Mouse (Mus musculus): ENCODE measurements at regions not wholly inside any gene's neighbourhood (a gene's known extent, or its start where the extent isn't known, plus 50 kb on each side); places are given as distances from the start of the nearest gene placed in this dataset. TPM values are rescaled to one million over a fixed set of nuclear protein-coding genes. Genes with fewer than 3 reads are reported as not detected.

GRCm38 (mm10) chr16:50673339-50673738 lies 82.4 kb upstream of the Ccdc54 start:
- no peak overlapping the region for H3K9ac ChIP-seq (ENCODE audit: low read length)
- H3K27ac ChIP-seq (ENCODE audit: low read depth, low read length), result no peak overlapping the region
- no peaks in the 10 kb centered on the region for H3K27me3 ChIP-seq (ENCODE audit: control insufficient read depth, insufficient read depth, low read length)
- no peak overlapping the region for H3K4me2 ChIP-seq (ENCODE audit: low read depth)
- no peaks in the 10 kb centered on the region for H3K9me3 ChIP-seq (ENCODE audit: control insufficient read depth, low read length)
- DNase-seq (ENCODE audit: low spot score), result no peak
- H3K4me3 ChIP-seq (ENCODE audit: low read depth, low read length), result no peak overlapping the region
- no peaks in the 10 kb centered on the region for H3K36me3 ChIP-seq (ENCODE audit: control insufficient read depth, insufficient read depth, low read length)
- no peak for ATAC-seq (ENCODE audit: insufficient read depth, low FRiP score, low TSS enrichment)
- H3K4me1 ChIP-seq (ENCODE audit: control insufficient read depth, insufficient read depth, low read length), result no peaks in the 10 kb centered on the region
- 88% methylated on average over 5 of the region's 5 CpGs for WGBS

DNA sequence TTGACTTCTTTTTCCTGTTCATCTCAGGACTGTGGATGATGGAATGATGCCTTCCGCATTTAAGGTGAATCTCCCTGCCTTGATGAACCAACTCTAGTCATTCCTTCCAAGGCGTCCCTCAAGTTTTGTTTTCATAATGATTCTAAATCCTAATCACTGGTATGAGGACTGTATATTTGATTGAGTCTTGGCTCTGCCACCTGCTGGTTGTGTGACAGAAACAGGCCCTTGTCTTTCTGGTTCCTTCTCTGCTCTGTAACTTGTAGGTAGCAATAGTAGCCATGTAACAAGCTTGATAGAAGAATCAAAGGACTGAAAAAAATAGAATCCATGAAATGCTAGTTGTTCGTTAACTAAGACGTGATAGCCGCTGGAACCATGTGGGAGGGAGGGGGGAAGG lies 81.8 kb upstream of the Ccdc54 start:
- Histone ChIP-seq H3K27me3 (ENCODE audit: control insufficient read depth, insufficient read depth, low read length) (no peaks in the 10 kb centered on the region), H3K27ac (ENCODE audit: low read depth, low read length) (no peak overlapping the region), H3K4me3 (ENCODE audit: low read depth, low read length) (no peak overlapping the region), H3K4me1 (ENCODE audit: control insufficient read depth, insufficient read depth, low read length) (no peaks in the 10 kb centered on the region), H3K4me2 (ENCODE audit: low read depth) (no peak overlapping the region), H3K9me3 (ENCODE audit: control insufficient read depth, low read length) (no peaks in the 10 kb centered on the region), H3K9ac (ENCODE audit: low read length) (no peak overlapping the region), H3K36me3 (ENCODE audit: control insufficient read depth, insufficient read depth, low read length) (no peaks in the 10 kb centered on the region)
- 88% methylated on average over 5 of the region's 5 CpGs for WGBS
- ATAC-seq (ENCODE audit: insufficient read depth, low FRiP score, low TSS enrichment) (no peak), DNase-seq (ENCODE audit: low spot score) (no peak)

DNA sequence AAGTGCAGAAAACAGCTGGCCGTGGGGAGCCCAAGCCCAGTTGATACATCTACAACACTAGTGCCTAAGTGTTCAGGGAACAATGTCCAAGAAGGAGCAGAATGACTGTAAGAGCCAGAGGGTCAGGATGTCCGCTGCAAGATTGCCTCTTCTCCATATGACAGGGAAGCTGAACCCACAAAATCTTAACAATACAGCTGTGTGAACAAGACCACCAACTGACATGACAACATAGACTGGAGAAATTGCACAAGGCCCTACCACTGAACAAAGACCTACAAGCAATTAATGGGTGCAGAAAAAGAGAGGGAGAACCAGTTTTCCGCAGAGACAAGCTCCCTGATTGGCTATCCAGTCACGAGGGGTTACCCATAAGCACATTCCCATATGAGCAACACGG lies 80.2 kb upstream of the Ccdc54 start:
- no peak overlapping the region for H3K27ac ChIP-seq (ENCODE audit: low read depth, low read length)
- DNase-seq (ENCODE audit: low spot score), result no peak
- H3K4me3 ChIP-seq (ENCODE audit: low read depth, low read length), result no peak overlapping the region
- H3K9me3 ChIP-seq (ENCODE audit: control insufficient read depth, low read length), result no peaks in the 10 kb centered on the region
- no peak overlapping the region for H3K9ac ChIP-seq (ENCODE audit: low read length)
- H3K27me3 ChIP-seq (ENCODE audit: control insufficient read depth, insufficient read depth, low read length), result no peaks in the 10 kb centered on the region
- H3K4me2 ChIP-seq (ENCODE audit: low read depth), result no peak overlapping the region
- H3K36me3 ChIP-seq (ENCODE audit: control insufficient read depth, insufficient read depth, low read length), result no peaks in the 10 kb centered on the region
- no peak for ATAC-seq (ENCODE audit: insufficient read depth, low FRiP score, low TSS enrichment)
- 87% methylated on average over 5 of the region's 5 CpGs for WGBS
- H3K4me1 ChIP-seq (ENCODE audit: control insufficient read depth, insufficient read depth, low read length), result no peaks in the 10 kb centered on the region

DNA sequence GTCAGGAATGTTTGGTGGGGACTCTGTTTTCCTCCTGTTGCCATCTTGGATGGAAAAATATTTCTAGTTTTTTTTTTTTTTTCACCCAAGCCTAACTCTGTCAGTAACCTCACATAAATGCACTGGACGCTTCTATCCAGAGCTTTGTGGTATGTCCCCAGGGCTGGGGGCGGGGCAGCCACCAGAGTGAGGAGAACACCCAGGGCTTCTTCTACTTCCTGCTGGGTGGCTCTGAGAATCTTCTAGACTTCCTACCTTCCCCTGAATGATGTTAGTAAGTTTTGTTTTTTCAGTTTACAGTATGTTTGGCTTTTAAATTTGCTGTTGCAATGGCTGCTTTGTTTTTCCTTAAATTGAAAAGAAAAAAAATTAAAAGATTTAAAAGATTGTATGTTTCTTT lies 73.3 kb upstream of the Ccdc54 start:
- no peak overlapping the region for H3K4me2 ChIP-seq (ENCODE audit: low read depth)
- H3K4me3 ChIP-seq (ENCODE audit: low read depth, low read length), result no peak overlapping the region
- H3K27ac ChIP-seq (ENCODE audit: low read depth, low read length), result no peak overlapping the region
- no peaks in the 10 kb centered on the region for H3K36me3 ChIP-seq (ENCODE audit: control insufficient read depth, insufficient read depth, low read length)
- no peaks in the 10 kb centered on the region for H3K27me3 ChIP-seq (ENCODE audit: control insufficient read depth, insufficient read depth, low read length)
- no peak for DNase-seq (ENCODE audit: low spot score)
- no peaks in the 10 kb centered on the region for H3K4me1 ChIP-seq (ENCODE audit: control insufficient read depth, insufficient read depth, low read length)
- H3K9ac ChIP-seq (ENCODE audit: low read length), result no peak overlapping the region
- no peaks in the 10 kb centered on the region for H3K9me3 ChIP-seq (ENCODE audit: control insufficient read depth, low read length)
- WGBS, result 56% methylated on average over 2 of the region's 2 CpGs
- ATAC-seq (ENCODE audit: insufficient read depth, low FRiP score, low TSS enrichment), result no peak

Small RNA genes lying in the stretch of these regions (microRNA-seq; reads per million reads assigned to microRNA genes)
- gene Mir6363, result not detected

All from neural tube, embryonic 11.5 days (tissue).